Mouse (Mus musculus): ENCODE data around the gene Gm42715. TPM values are rescaled to one million over a fixed set of nuclear protein-coding genes. Genes with fewer than 3 reads are reported as not detected.
A peak's percentile ranks its signal among the peaks of the same experiment; 100 is the strongest.
"Not testable (repeated sequence)": the region's sequence is repeated elsewhere in the genome, so short reads cannot be mapped to it uniquely, and the experiment has no call there.

Gene Gm42715
- polyA plus RNA-seq, 1 experiment from 2014 or later: 10.0 TPM

DNA sequence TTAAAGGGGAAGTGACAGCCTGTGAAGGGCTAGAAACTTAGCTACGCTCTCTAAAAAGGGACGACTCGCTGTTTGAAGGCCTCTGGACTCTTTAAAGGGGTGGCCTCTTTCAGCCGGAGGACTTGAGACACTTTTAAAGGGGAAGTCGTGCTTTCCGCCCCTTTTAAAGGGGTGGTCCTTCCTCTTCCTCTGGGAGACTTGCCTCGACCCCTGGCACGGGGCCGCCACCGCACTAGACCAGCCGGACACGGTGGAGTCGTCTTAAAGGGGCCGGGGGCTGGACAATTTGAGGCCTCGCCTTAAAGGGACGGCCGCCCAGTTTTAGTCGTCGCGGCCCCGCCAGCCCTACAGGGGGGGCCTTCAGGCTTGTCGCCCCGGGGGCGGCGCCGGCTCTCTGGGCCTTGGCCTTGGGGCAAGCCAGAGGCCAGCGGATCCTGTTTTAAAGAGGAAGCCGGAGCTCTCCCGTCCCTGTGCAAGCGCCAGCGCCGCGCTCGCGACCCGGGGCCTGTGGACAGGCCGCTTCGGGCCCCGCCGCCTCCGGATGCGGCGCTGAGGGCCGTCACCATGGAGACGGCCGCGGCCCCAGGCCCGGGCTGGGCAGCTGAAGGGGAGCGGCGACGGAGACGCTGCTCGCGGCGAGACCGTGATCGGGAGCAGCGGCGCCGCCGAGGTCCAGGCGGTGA, 40.6 kb upstream of the Gm42715 start, which contains the start of gene Fbrs:
TSS of gene Fbrs (plus strand) at position 565 of the 683 bp plus-strand sequence.
- Histone ChIP-seq H3K36me3 (peaks cover 63% of the 10 kb centered on the region), H3K9me3 (no peaks in the 10 kb centered on the region), H3K4me3 (peak within 1 kb of the TSS; percentile 100), H3K4me1 (peaks cover 24% of the 10 kb centered on the region), H3K27ac (peak within 1 kb of the TSS; percentile 95), H3K27me3 (ENCODE audit: insufficient read depth, poor library complexity, severe bottlenecking) (no peaks in the 10 kb centered on the region)
- WGBS: under 1% methylated on average over 61 of the region's 62 CpGs
- peak; percentile 98 for DNase-seq (ENCODE audit: low spot score)

DNA sequence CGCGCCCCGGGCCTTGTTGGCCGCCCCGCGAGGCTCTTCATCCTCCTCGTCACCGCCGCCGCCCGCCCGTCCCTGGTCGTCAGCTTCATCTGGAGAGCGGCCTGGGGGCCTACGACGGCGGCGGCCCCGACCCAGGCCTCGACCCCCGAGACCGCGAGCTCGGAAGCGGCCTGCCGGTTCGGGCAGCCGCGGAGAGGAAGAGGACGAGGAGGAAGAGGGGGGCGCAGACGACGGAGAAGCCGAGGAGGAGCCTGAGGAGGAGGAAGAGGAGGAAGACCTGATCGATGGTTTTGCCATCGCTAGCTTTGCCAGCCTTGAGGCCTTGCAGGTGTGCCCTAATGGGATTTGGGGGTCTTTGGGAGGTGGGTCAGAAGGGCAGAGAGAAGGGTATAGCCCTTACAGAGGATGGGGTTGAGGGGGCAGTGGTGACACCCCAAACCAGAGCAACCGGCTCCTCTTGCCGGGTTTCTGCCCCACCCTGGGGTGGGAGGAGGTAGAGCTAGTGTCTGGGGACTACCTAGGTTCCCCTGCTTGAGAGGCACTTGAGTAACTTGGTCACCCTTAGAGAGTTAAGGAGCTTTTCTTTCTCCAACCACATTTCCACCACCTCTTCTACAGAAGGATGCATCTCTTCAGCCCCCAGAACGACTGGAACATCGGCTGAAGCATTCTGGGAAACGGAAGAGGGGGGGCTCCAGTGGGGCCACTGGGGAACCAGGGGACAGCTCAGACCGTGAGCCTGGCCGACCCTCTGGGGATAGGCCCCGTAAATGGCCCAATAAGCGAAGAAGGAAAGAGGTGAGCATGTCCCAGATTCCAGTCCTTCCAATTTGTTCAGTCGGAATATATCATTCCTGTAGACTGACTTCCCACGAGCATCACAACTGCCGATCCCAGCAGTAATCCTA, 39.8 kb upstream of the Gm42715 start:
- Histone ChIP-seq H3K27ac (peak overlapping the region; percentile 95), H3K4me3 (peak overlapping the region; percentile 100), H3K27me3 (ENCODE audit: insufficient read depth, poor library complexity, severe bottlenecking) (no peaks in the 10 kb centered on the region), H3K36me3 (peaks cover 63% of the 10 kb centered on the region), H3K9me3 (no peaks in the 10 kb centered on the region), H3K4me1 (peaks cover 24% of the 10 kb centered on the region)
- peak; percentile 74 for DNase-seq (ENCODE audit: low spot score)
- WGBS: 6% methylated on average over 47 of the region's 48 CpGs

DNA sequence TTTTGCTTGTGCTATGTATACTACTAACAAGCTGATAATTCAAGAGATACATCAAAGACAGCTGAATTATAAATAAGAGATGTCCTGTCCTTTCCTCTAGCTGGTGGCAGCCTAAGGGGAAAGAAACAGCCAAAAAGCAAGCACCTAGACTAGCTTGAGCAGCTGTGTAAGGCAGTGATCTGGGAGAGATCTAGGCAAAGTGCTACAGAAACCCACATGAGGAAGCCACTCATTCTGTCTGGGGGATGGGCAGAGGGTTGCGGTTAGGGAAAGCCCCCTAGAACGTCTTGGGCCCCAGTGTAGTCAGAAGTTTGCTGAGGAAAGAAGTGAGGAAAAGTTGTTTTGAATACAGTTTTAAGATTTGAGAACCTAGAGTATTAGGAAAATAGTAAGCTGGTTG, 39.1 kb upstream of the Gm42715 start:
- Histone ChIP-seq H3K27me3 (ENCODE audit: insufficient read depth, poor library complexity, severe bottlenecking) (no peaks in the 10 kb centered on the region), H3K4me3 (peak overlapping the region; percentile 100), H3K9me3 (no peaks in the 10 kb centered on the region), H3K36me3 (peaks cover 63% of the 10 kb centered on the region), H3K4me1 (peaks cover 24% of the 10 kb centered on the region), H3K27ac (no peak overlapping the region)
- DNase-seq (ENCODE audit: low spot score): no peak
- WGBS: 66% methylated on average over 2 of the region's 2 CpGs

GRCm38 (mm10) chr7:127485416-127485815, 34.0 kb upstream of the Gm42715 start:
- H3K27ac ChIP-seq: no peak overlapping the region
- DNase-seq (ENCODE audit: low spot score): no peak
- H3K4me3 ChIP-seq: no peak overlapping the region
- no peaks in the 10 kb centered on the region for H3K27me3 ChIP-seq (ENCODE audit: insufficient read depth, poor library complexity, severe bottlenecking)
- no peaks in the 10 kb centered on the region for H3K9me3 ChIP-seq
- peaks cover 6% of the 10 kb centered on the region for H3K4me1 ChIP-seq
- 82% methylated on average over 5 of the region's 5 CpGs for WGBS
- peaks cover 95% of the 10 kb centered on the region for H3K36me3 ChIP-seq

GRCm38 (mm10) chr7:127488364-127488763, 31.0 kb upstream of the Gm42715 start:
- DNase-seq (ENCODE audit: low spot score); H3K4me3 ChIP-seq; H3K27ac ChIP-seq; H3K27me3 ChIP-seq (ENCODE audit: insufficient read depth, poor library complexity, severe bottlenecking); H3K4me1 ChIP-seq; H3K9me3 ChIP-seq: not testable (repeated sequence)
- peaks cover 93% of the 10 kb centered on the region for H3K36me3 ChIP-seq
- WGBS: 83% methylated on average over 5 of the region's 5 CpGs

DNA sequence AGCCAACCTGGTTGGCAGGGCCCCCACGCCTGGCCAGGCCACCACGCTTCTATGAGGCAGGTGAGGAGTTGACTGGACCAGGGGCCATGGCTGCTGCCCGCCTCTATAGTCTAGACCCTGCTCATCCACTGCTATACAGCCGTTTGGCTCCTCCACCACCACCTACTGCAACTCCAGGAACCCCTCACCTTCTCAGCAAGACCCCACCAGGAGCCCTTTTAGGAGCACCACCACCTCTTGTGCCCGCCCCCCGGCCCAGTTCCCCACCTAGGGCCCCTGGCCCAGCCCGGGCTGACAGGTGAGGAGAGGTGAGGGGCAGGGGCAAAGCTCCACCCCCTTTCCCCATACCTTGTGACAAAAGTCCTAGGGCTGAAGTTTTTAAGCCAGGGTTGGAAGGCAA, 29.4 kb upstream of the Gm42715 start:
- 86% methylated on average over 7 of the region's 7 CpGs for WGBS
- no peak for DNase-seq (ENCODE audit: low spot score)

DNA sequence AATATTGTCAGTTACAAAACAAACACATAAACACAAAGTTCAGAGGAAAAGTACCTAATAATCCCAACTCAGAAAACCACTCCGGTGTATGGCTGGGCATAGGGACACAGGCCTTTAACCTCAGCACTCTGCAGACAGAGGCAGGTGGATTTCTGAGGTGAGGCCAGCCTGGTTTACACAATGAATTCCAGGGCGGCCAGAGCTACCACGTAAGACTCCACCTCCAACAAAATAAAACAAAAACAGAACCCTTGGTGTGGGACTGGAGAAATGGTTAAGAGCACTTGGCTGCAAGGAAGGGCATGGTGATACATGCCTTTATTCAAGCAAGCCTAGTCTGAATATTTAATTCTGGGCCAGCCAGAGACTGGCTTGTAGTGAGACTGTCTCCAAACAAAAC, 27.5 kb upstream of the Gm42715 start:
- 79% methylated on average over 3 of the region's 3 CpGs for WGBS
- Histone ChIP-seq H3K27me3 (ENCODE audit: insufficient read depth, poor library complexity, severe bottlenecking) (no peaks in the 10 kb centered on the region), H3K36me3 (peaks cover 59% of the 10 kb centered on the region), H3K4me1 (0 out of 2 replicates have a peak, but pooled peaks cover 8% of the 10 kb centered on the region), H3K9me3 (no peaks in the 10 kb centered on the region), H3K4me3 (no peak overlapping the region), H3K27ac (no peak overlapping the region)
- no peak for DNase-seq (ENCODE audit: low spot score)

More for the DNA sequence above, 29.4 kb upstream of the Gm42715 start:
- H3K9me3 ChIP-seq: no peaks in the 10 kb centered on the region
- no peaks in the 10 kb centered on the region for H3K27me3 ChIP-seq (ENCODE audit: insufficient read depth, poor library complexity, severe bottlenecking)
- peaks cover 77% of the 10 kb centered on the region for H3K36me3 ChIP-seq
- 0 out of 2 replicates have a peak, but pooled peaks cover 8% of the 10 kb centered on the region for H3K4me1 ChIP-seq
- no peak overlapping the region for H3K27ac ChIP-seq
- H3K4me3 ChIP-seq: no peak overlapping the region

GRCm38 (mm10) chr7:127494648-127495047, 24.7 kb upstream of the Gm42715 start:
- Histone ChIP-seq H3K27ac (no peak overlapping the region), H3K36me3 (peaks cover 32% of the 10 kb centered on the region), H3K27me3 (ENCODE audit: insufficient read depth, poor library complexity, severe bottlenecking) (no peaks in the 10 kb centered on the region), H3K4me3 (no peak overlapping the region), H3K4me1 (0 out of 2 replicates have a peak, but pooled peaks cover 8% of the 10 kb centered on the region), H3K9me3 (no peaks in the 10 kb centered on the region)
- no peak for DNase-seq (ENCODE audit: low spot score)

- Histone ChIP-seq H3K4me3 (no peak overlapping the region), H3K36me3 (peaks cover 5% of the 10 kb centered on the region), H3K9me3 (no peaks in the 10 kb centered on the region), H3K4me1 (0 out of 2 replicates have a peak, but pooled peaks cover 8% of the 10 kb centered on the region), H3K27ac (no peak overlapping the region), H3K27me3 (ENCODE audit: insufficient read depth, poor library complexity, severe bottlenecking) (no peaks in the 10 kb centered on the region)
- DNase-seq (ENCODE audit: low spot score): no peak
- WGBS: 86% methylated on average over 2 of the region's 2 CpGs
Measured at GRCm38 (mm10) chr7:127497382-127497781, 22.0 kb upstream of the Gm42715 start.

- Histone ChIP-seq H3K4me3 (no peak overlapping the region), H3K36me3 (no peaks in the 10 kb centered on the region), H3K4me1 (0 out of 2 replicates have a peak, but pooled peaks cover 8% of the 10 kb centered on the region), H3K9me3 (no peaks in the 10 kb centered on the region), H3K27me3 (ENCODE audit: insufficient read depth, poor library complexity, severe bottlenecking) (no peaks in the 10 kb centered on the region), H3K27ac (no peak overlapping the region)
- 40% methylated on average over 3 of the region's 3 CpGs for WGBS
- DNase-seq (ENCODE audit: low spot score): no peak
Measured at GRCm38 (mm10) chr7:127498407-127498806, 21.0 kb upstream of the Gm42715 start.

GRCm38 (mm10) chr7:127508291-127508690, 11.1 kb upstream of the Gm42715 start:
- Histone ChIP-seq H3K4me1 (peaks cover 11% of the 10 kb centered on the region; the same call in 1 of the 2 replicates), H3K27ac (no peak overlapping the region), H3K9me3 (no peaks in the 10 kb centered on the region), H3K4me3 (no peak overlapping the region), H3K36me3 (no peaks in the 10 kb centered on the region), H3K27me3 (ENCODE audit: insufficient read depth, poor library complexity, severe bottlenecking) (no peaks in the 10 kb centered on the region)
- WGBS: 94% methylated on average over 3 of the region's 3 CpGs
- no peak for DNase-seq (ENCODE audit: low spot score)

DNA sequence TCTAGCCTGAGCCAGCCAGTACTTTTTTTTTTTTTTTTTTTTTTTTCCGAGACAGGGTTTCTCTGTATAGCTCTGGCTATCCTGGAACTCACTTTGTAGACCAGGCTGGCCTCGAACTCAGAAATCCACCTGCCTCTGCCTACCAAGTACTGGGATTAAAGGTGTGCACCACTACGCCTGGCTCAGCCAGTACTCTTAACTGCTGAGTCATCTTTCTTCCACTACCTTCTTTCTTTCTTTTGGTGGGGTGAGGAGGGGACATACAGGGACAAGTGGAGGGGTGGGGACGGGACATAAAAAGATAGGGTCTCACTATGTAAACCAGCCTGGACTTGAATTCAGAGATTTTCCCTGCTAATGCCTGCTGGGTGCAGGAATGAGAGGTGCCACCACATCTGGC, 9.6 kb upstream of the Gm42715 start:
- peaks cover 10% of the 10 kb centered on the region for H3K36me3 ChIP-seq
- 82% methylated on average over 4 of the region's 4 CpGs for WGBS
- not testable (repeated sequence) for H3K4me3 ChIP-seq; DNase-seq (ENCODE audit: low spot score); H3K27ac ChIP-seq; H3K9me3 ChIP-seq; H3K27me3 ChIP-seq (ENCODE audit: insufficient read depth, poor library complexity, severe bottlenecking)
- peaks cover 18% of the 10 kb centered on the region for H3K4me1 ChIP-seq

- H3K36me3 ChIP-seq: peaks cover 23% of the 10 kb centered on the region
- 45% methylated on average over 8 of the region's 8 CpGs for WGBS
- no peak for DNase-seq (ENCODE audit: low spot score)
Measured at GRCm38 (mm10) chr7:127511241-127511640, 8.1 kb upstream of the Gm42715 start.

More at GRCm38 (mm10) chr7:127511241-127511640, 8.1 kb upstream of the Gm42715 start:
- Histone ChIP-seq H3K27ac (peak overlapping the region; percentile 100), H3K4me1 (peaks cover 20% of the 10 kb centered on the region), H3K27me3 (ENCODE audit: insufficient read depth, poor library complexity, severe bottlenecking) (no peaks in the 10 kb centered on the region), H3K4me3 (peak overlapping the region; percentile 88), H3K9me3 (no peaks in the 10 kb centered on the region)
